In genomic region chr4:56912382-56913001, GRCm38 (mm10) we compare ENCODE assay signal across 14 mouse cellular contexts.
"Had no signal": no experiment of that assay in that cellular context is flagged by ENCODE, and none has a peak within 500 bp of the region (broad histone marks: within the 10 kb centered on the region; RNA-seq: fewer than 3 reads in every experiment).

No protein-coding gene starts in this region.

- H3K4me3 ChIP-seq: liver, embryonic 15.5 days; lung, embryonic 15.5 days; megakaryocyte, embryonic 14.5 days; midbrain, embryonic 13.5 days; midbrain, embryonic 15.5 days; neural tube, embryonic 12.5 days had no signal

- DNase-seq: liver, postnatal 0 days; lung, adult 2 months; lung, postnatal 14 days; lung, postnatal 36 days; right cerebral cortex, postnatal 14 days; thymus, adult 18-20 months; thymus, postnatal 36 days had no signal

- H3K27me3 ChIP-seq: liver, embryonic 15.5 days; lung, embryonic 15.5 days; megakaryocyte, embryonic 14.5 days; midbrain, embryonic 13.5 days; midbrain, embryonic 15.5 days; neural tube, embryonic 12.5 days had no signal

- H3K4me1 ChIP-seq: liver, embryonic 15.5 days; lung, embryonic 15.5 days; megakaryocyte, embryonic 14.5 days; midbrain, embryonic 13.5 days; midbrain, embryonic 15.5 days; neural tube, embryonic 12.5 days had no signal

- H3K27ac ChIP-seq: liver, embryonic 15.5 days; lung, embryonic 15.5 days; macrophage; midbrain, embryonic 13.5 days; midbrain, embryonic 15.5 days; neural tube, embryonic 12.5 days had no signal

- H3K9ac ChIP-seq: liver, embryonic 15.5 days; liver, postnatal 0 days; lung, embryonic 15.5 days; midbrain, embryonic 13.5 days; midbrain, embryonic 15.5 days; neural tube, embryonic 12.5 days had no signal
